Mouse (Mus musculus) stomach, postnatal 0 days (tissue): ENCODE measurements at regions not wholly inside any gene's neighbourhood (a gene's known extent, or its start where the extent isn't known, plus 50 kb on each side); places are given as distances from the start of the nearest gene placed in this dataset.

Source experiments
- ATAC-seq: fragments of 200-750 bp; cut with Nextera tagmentation; 2 replicates; pipeline ENCODE4 v1.8.0; 2017; ENCODE audit not compliant: low FRiP score, low TSS enrichment
- DNase-seq: peaks from one replicate; pipeline ENCODE4 v3.0.0-alpha.2; 2016; ENCODE audit warnings: low spot score
- H3K27ac ChIP-seq: fragments of 300-500 bp; sonication (generic); replicated peaks from 2 replicates; pipeline ENCODE4 v1.5.1; 2014; ENCODE audit warnings: mild to moderate bottlenecking, control low read depth
- H3K27me3 ChIP-seq: fragments of 300-500 bp; sonication (generic); 2 replicates; pipeline ENCODE4 v1.6.1; 2014; ENCODE audit warnings: low read length; ENCODE audit not compliant: control insufficient read depth, insufficient read depth
- H3K36me3 ChIP-seq: fragments of 300-500 bp; sonication (generic); 2 replicates; pipeline ENCODE4 v1.6.1; 2014; ENCODE audit warnings: low read length, mixed read lengths; ENCODE audit not compliant: control insufficient read depth, insufficient read depth
- H3K4me1 ChIP-seq: fragments of 300-500 bp; sonication (generic); replicated peaks from 2 replicates; pipeline ENCODE4 v1.6.1; 2014; ENCODE audit warnings: antibody characterized with exemption; ENCODE audit not compliant: control insufficient read depth, insufficient read depth
- H3K4me2 ChIP-seq: fragments of 300-500 bp; sonication (generic); replicated peaks from 2 replicates; pipeline ENCODE4 v1.6.1; 2014; ENCODE audit warnings: low read depth, mild to moderate bottlenecking, control low read depth, moderate library complexity
- H3K4me3 ChIP-seq: fragments of 300-500 bp; sonication (generic); 2 replicates; pipeline ENCODE4 v1.5.1; 2014; ENCODE audit warnings: low read depth, low read length, control low read depth
- H3K9ac ChIP-seq: fragments of 300-500 bp; sonication (generic); 2 replicates; pipeline ENCODE4 v1.6.1; 2014; ENCODE audit warnings: mild to moderate bottlenecking, low read length, control low read depth, mixed read lengths
- H3K9me3 ChIP-seq: fragments of 300-500 bp; sonication (generic); 2 replicates; pipeline ENCODE4 v1.6.1; 2016; ENCODE audit warnings: low read length; ENCODE audit not compliant: control insufficient read depth
- CTCF ChIP-seq: IDR thresholded peaks from 2 replicates; pipeline ENCODE4 v1.5.1; 2016; ENCODE audit warnings: antibody characterized with exemption, low read depth, mild to moderate bottlenecking, moderate library complexity
- EP300 ChIP-seq: optimal IDR thresholded peaks from 2 replicates; pipeline ENCODE3; 2016; ENCODE audit warnings: antibody characterized with exemption
- WGBS: fragments of 180-500 bp; shearing (Covaris S2); extraction: QIAGEN DNeasy Blood & Tissue Kit; methylation state at CpG from one replicate; pipeline ENCODE4 v1.1.7; 2014; 5-methylcytosine and 5-hydroxymethylcytosine counted together

GRCm38 (mm10) chr10:111711519-111712113, 205.5 kb downstream of the Phlda1 start:
- Histone ChIP-seq H3K27ac (no peak overlapping the region), H3K9ac (no peak overlapping the region), H3K9me3 (no peaks in the 10 kb centered on the region), H3K36me3 (no peaks in the 10 kb centered on the region), H3K27me3 (no peaks in the 10 kb centered on the region), H3K4me3 (no peak overlapping the region), H3K4me2 (no peak overlapping the region), H3K4me1 (no peaks in the 10 kb centered on the region)
- 81% methylated on average over 5 of the region's 5 CpGs for WGBS
- DNase-seq (no peak), ATAC-seq (no peak)
- TF ChIP-seq CTCF (no peak), EP300 (no peak)

- ATAC-seq (no peak), DNase-seq (no peak)
- Histone ChIP-seq H3K36me3 (no peaks in the 10 kb centered on the region), H3K27me3 (no peaks in the 10 kb centered on the region), H3K27ac (no peak overlapping the region), H3K9ac (no peak overlapping the region), H3K9me3 (no peaks in the 10 kb centered on the region), H3K4me2 (no peak overlapping the region), H3K4me1 (no peaks in the 10 kb centered on the region), H3K4me3 (no peak overlapping the region)
- WGBS: 89% methylated on average over 7 of the region's 7 CpGs
- no peak for TF ChIP-seq EP300
- no peak for TF ChIP-seq CTCF
These were observed 206.9 kb downstream of the Phlda1 start for GRCm38 (mm10) chr10:111712991-111713390.

- H3K9ac ChIP-seq: no peak overlapping the region
- TF ChIP-seq CTCF (no peak), EP300 (no peak)
- no peaks in the 10 kb centered on the region for H3K36me3 ChIP-seq
- H3K27ac ChIP-seq: no peak overlapping the region
- no peaks in the 10 kb centered on the region for H3K27me3 ChIP-seq
- H3K4me3 ChIP-seq: no peak overlapping the region
- no peaks in the 10 kb centered on the region for H3K9me3 ChIP-seq
- ATAC-seq (no peak), DNase-seq (no peak)
- no peaks in the 10 kb centered on the region for H3K4me1 ChIP-seq
- H3K4me2 ChIP-seq: no peak overlapping the region
These were observed 207.6 kb downstream of the Phlda1 start for GRCm38 (mm10) chr10:111713676-111714075.

DNA sequence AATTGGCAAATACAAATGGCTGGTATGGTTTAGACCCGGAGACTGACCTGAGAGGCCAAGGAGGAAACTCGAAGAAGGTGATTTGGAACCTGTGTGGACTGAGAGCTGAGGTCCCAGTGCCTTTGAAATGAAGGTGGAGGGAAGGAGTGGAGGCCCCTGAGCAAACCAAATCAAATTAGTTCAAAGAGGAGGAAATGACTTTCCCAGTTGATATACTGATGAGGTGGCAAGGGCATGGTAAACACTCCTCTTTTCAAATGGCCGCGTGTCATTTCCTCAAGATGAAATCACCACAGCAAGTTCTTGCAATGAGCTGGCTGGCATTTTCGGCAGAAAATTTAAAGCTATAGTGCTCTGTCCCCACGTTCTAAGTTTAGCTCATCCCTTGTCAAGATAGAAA, 209.1 kb downstream of the Phlda1 start:
- Histone ChIP-seq H3K27ac (peak overlapping the region; percentile 14; the same call in 1 of the 2 replicates), H3K4me3 (no peak overlapping the region), H3K9ac (no peak overlapping the region), H3K4me1 (0 out of 2 replicates have a peak, but pooled peaks cover 2% of the 10 kb centered on the region), H3K36me3 (no peaks in the 10 kb centered on the region), H3K9me3 (no peaks in the 10 kb centered on the region), H3K27me3 (no peaks in the 10 kb centered on the region), H3K4me2 (no peak overlapping the region)
- DNase-seq (peak; percentile 34), ATAC-seq (peak; percentile 87)
- no peak for TF ChIP-seq CTCF
- TF ChIP-seq EP300: no peak
- 42% methylated on average over 6 of the region's 6 CpGs for WGBS

DNA sequence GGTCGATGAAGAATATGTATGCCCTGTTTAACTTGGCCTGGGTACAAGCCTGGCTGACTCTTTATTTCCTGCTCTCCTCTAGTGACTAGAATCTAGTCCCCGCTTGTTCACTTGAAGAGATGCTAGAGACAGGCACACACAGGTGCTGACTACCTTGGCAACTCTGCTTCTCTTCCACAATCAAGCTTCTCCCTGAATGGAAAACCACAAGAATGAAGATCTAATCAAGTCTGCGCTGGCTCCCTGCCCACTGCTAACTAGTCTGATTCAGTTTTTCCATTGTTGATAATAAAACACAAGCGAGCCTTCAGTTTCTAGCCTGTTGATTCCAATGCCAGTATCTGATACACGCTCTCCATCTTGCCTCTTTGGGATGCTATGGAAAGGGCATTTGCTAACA, 213.5 kb downstream of the Phlda1 start:
- H3K4me3 ChIP-seq: no peak overlapping the region
- WGBS: 37% methylated on average over 5 of the region's 5 CpGs
- no peak overlapping the region for H3K4me2 ChIP-seq
- TF ChIP-seq EP300: no peak
- no peak for TF ChIP-seq CTCF
- ATAC-seq: no peak
- no peak overlapping the region for H3K9ac ChIP-seq
- no peak overlapping the region for H3K27ac ChIP-seq
- H3K36me3 ChIP-seq: no peaks in the 10 kb centered on the region
- 0 out of 2 replicates have a peak, but pooled peaks cover 2% of the 10 kb centered on the region for H3K4me1 ChIP-seq
- DNase-seq: peak; percentile 55
- H3K9me3 ChIP-seq: no peaks in the 10 kb centered on the region
- H3K27me3 ChIP-seq: no peaks in the 10 kb centered on the region

GRCm38 (mm10) chr10:111721068-111721467, 215.0 kb downstream of the Phlda1 start:
- Histone ChIP-seq H3K27ac (no peak overlapping the region), H3K9me3 (no peaks in the 10 kb centered on the region), H3K4me3 (no peak overlapping the region), H3K27me3 (no peaks in the 10 kb centered on the region), H3K4me1 (0 out of 2 replicates have a peak, but pooled peaks cover 2% of the 10 kb centered on the region), H3K9ac (no peak overlapping the region), H3K36me3 (no peaks in the 10 kb centered on the region), H3K4me2 (no peak overlapping the region)
- DNase-seq (no peak), ATAC-seq (no peak)
- TF ChIP-seq CTCF (no peak), EP300 (no peak)
- 76% methylated on average over 5 of the region's 5 CpGs for WGBS
